ENCODE assay signal across 24 mouse cellular contexts in the genomic region with DNA sequence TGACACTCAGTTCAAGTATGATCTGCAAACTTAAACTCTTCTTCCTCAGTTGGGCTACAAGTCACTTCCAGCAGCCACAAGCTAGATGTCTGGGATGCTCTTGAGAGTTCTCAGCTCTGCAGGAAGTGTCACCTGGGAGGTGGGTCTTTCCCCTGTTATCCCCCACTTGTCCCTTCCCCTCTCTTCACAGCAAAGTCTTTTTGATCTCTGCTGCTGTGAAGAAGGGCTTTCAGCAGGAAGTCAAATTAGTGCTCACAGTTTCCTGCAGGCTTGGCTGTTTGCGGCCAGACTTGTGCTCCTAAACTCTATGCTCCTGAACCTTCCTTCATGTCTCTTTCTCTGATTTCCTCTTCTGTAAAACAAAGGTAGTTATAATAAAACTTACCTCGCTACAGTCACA. TPM values are rescaled to one million over a fixed set of nuclear protein-coding genes. Genes with fewer than 3 reads are reported as not detected.
DNase-seq lines count a peak whose midpoint lies in the region; ATAC-seq and TF ChIP-seq lines count a peak whose summit lies in the region.
"Had no signal": no experiment of that assay in that cellular context is flagged by ENCODE, and none has a peak within 500 bp of the region (broad histone marks: within the 10 kb centered on the region; RNA-seq: fewer than 3 reads in every experiment).

No protein-coding gene starts in this region.

- peak overlapping the region; percentile 62 for H3K4me3 ChIP-seq in gastrocnemius, adult 2 months
- no peak overlapping the region for H3K4me3 ChIP-seq in layer of hippocampus, adult 2 months
- H3K4me3 ChIP-seq: forebrain, embryonic 13.5 days; heart, embryonic 12.5 days; hindbrain, embryonic 12.5 days; intestine, embryonic 15.5 days; kidney, embryonic 15.5 days; limb, embryonic 13.5 days; liver, embryonic 12.5 days had no signal

- intact Hi-C loops in gastrocnemius, adult 2 months (cut with DNase I) = loop anchor here (10.0 kb wide), 2 partner anchors 274 to 304 kb away; no protein-coding TSS in a partner anchor

- no peak for DNase-seq in gastrocnemius, adult 2 months
- no peak for DNase-seq in gastrocnemius, postnatal 25 days
- DNase-seq in thymus, postnatal 0 days (ENCODE audit: low spot score) = peak; percentile 53
- no peak for DNase-seq in B cell, adult 2 months
- no peak for DNase-seq in layer of hippocampus, adult 2 months (ENCODE audit: low spot score in 2 of 2)
- no peak for DNase-seq in gastrocnemius, postnatal 10 days
- DNase-seq: adrenal gland, adult 8-10 months; cerebellum, adult 2 months; cerebellum, postnatal 36 days; heart, adult 18-20 months; kidney, postnatal 36 days; lung, postnatal 10 days had no signal

- TF ChIP-seq CTCF in gastrocnemius, adult 2 months (IDR thresholded peaks at IDR 0.05) = no peak
- TF ChIP-seq CTCF in layer of hippocampus, adult 2 months (conservative IDR thresholded peaks at IDR 0.05) = no peak

- peak; percentile 89 for ATAC-seq in inflammation-experienced regulatory T-cells, adult 6 months
- ATAC-seq: forebrain, embryonic 13.5 days; intestine, embryonic 15.5 days; liver, embryonic 12.5 days; Patski had no signal

- peak overlapping the region; percentile 91 for H3K27ac ChIP-seq in gastrocnemius, adult 2 months
- no peak overlapping the region for H3K27ac ChIP-seq in layer of hippocampus, adult 2 months
- H3K27ac ChIP-seq: forebrain, embryonic 13.5 days; intestine, embryonic 15.5 days; kidney, embryonic 15.5 days; limb, embryonic 13.5 days; liver, embryonic 12.5 days had no signal

RNA-seq across cellular contexts. Expression of gene Agbl1, which starts 0.8 kb away (rescaled TPM):
- 10 to 100 TPM; 11.6 to 38.5 TPM for total RNA-seq in gastrocnemius, adult 2 months (2021)
- 10 to 100 TPM; 19.1 to 35.4 TPM for total RNA-seq in gastrocnemius, postnatal 25 days (2021)
- polyA plus RNA-seq in inflammation-experienced regulatory T-cells, adult 6 months (2017; shearing (Covaris generic)) = under 1 TPM in 2 of 3 experiments, not detected in 1; 0.13 to 0.28 TPM
- polyA plus RNA-seq in thymus, postnatal 0 days (2015; fragmentation: Nextera tagmentation; extraction: Ambion mirVana) = 0.05 TPM in 1 of 2 replicates, not detected in the other
- total RNA-seq in layer of hippocampus, adult 2 months (2021) = under 1 TPM; 0.18 to 0.39 TPM
- 1 to 10 TPM; 5.4 to 8.2 TPM for total RNA-seq in gastrocnemius, postnatal 10 days (2021)
- total RNA-seq: adrenal gland, adult 8-10 months; CH12.LX; G1E had no signal
- polyA plus RNA-seq: G1E; heart, embryonic 12.5 days; intestine, embryonic 15.5 days; liver, embryonic 12.5 days; midbrain, embryonic 11.5 days; Patski had no signal

Comparison
In these comparisons a context has a peak if more than half of its experiments do, and no peak if none do; other contexts are left out.
1. RNA of gene Agbl1, which starts 0.8 kb away (total RNA-seq): 11.6 to 38.5 TPM in gastrocnemius, adult 2 months, 19.1 to 35.4 TPM in gastrocnemius, postnatal 25 days and 5.4 to 8.2 TPM in gastrocnemius, postnatal 10 days; 0.18 to 0.39 TPM in layer of hippocampus, adult 2 months; every median in the first group is over 4 times any median in the second.